Comparison of ENCODE assay signal across 10 mouse cellular contexts in genomic region chr2:32127653-32128535, GRCm38 (mm10). TPM values are rescaled to one million over a fixed set of nuclear protein-coding genes. Genes with fewer than 3 reads are reported as not detected.
DNase-seq lines count a peak whose midpoint lies in the region; ATAC-seq and TF ChIP-seq lines count a peak whose summit lies in the region.
"Had no signal": no experiment of that assay in that cellular context is flagged by ENCODE, and none has a peak within 500 bp of the region (broad histone marks: within the 10 kb centered on the region; RNA-seq: fewer than 3 reads in every experiment).

No protein-coding gene starts in this region.

- no peak for TF ChIP-seq CTCF in lung, postnatal 0 days (IDR thresholded peaks at IDR 0.05)

- WGBS in lung, postnatal 0 days: 10% methylated on average over 16 of the region's 16 CpGs
- 3% methylated on average over 16 of the region's 16 CpGs for WGBS in liver, embryonic 12.5 days (ENCODE audit: insufficient replicate concordance)

- H3K4me3 ChIP-seq in lung, postnatal 0 days (ENCODE audit: low read depth, low read length): no peak overlapping the region
- peak overlapping the region; percentile 40 for H3K4me3 ChIP-seq in liver, embryonic 12.5 days

- no peaks in the 10 kb centered on the region for H3K9me3 ChIP-seq in lung, postnatal 0 days (ENCODE audit: low read length)
- H3K9me3 ChIP-seq in liver, embryonic 12.5 days (replicated peaks): no peaks in the 10 kb centered on the region

- H3K27me3 ChIP-seq in lung, postnatal 0 days (replicated peaks; ENCODE audit: insufficient read depth, low read length): no peaks in the 10 kb centered on the region
- H3K27me3 ChIP-seq in liver, embryonic 12.5 days (replicated peaks): no peaks in the 10 kb centered on the region

- peak; percentile 64 for ATAC-seq in lung, postnatal 0 days
- peak; percentile 77 for ATAC-seq in erythroid progenitor cell, adult 5-6 weeks (replicated peaks; ENCODE audit: low FRiP score, poor library complexity, severe bottlenecking)
- peak; percentile 94 for ATAC-seq in liver, embryonic 12.5 days
- ATAC-seq in CD4-positive, CD25-positive, alpha-beta regulatory T cell, adult 4 months: no peak

- no peak for TF ChIP-seq EP300 in lung, postnatal 0 days (IDR thresholded peaks at IDR 0.05)

- H3K4me1 ChIP-seq in lung, postnatal 0 days (ENCODE audit: insufficient read depth, low read depth, low read length): peaks cover 2% of the 10 kb centered on the region; the same call in 1 of the 2 replicates
- H3K4me1 ChIP-seq in liver, embryonic 12.5 days: peaks cover 89% of the 10 kb centered on the region

- H3K27ac ChIP-seq in lung, postnatal 0 days (ENCODE audit: low read length): no peak overlapping the region
- peak overlapping the region; percentile 100 for H3K27ac ChIP-seq in liver, embryonic 12.5 days
- H3K27ac ChIP-seq: hindbrain, embryonic 14.5 days; macrophage had no signal

- H3K9ac ChIP-seq in lung, postnatal 0 days (replicated peaks; ENCODE audit: low read depth): no peak overlapping the region
- peak overlapping the region; percentile 77 for H3K9ac ChIP-seq in liver, embryonic 12.5 days
- H3K9ac ChIP-seq: hindbrain, embryonic 14.5 days had no signal

- no peak overlapping the region for H3K4me2 ChIP-seq in lung, postnatal 0 days (replicated peaks; ENCODE audit: low read depth, low read length)
- H3K4me2 ChIP-seq in liver, embryonic 12.5 days: peak overlapping the region; percentile 76
- H3K4me2 ChIP-seq: hindbrain, embryonic 14.5 days had no signal

- no peak for DNase-seq in lung, postnatal 0 days (ENCODE audit: low spot score)
- no peak for DNase-seq in lung, postnatal 14 days
- DNase-seq in thymus, postnatal 14 days: peak; percentile 49
- DNase-seq in adrenal gland, adult 2 months: no peak
- no peak for DNase-seq in left cerebral cortex, postnatal 25 days (ENCODE audit: low spot score in 2 of 2)

- no peaks in the 10 kb centered on the region for H3K36me3 ChIP-seq in lung, postnatal 0 days (ENCODE audit: insufficient read depth, low read length)
- no peaks in the 10 kb centered on the region for H3K36me3 ChIP-seq in liver, embryonic 12.5 days

- intact Hi-C loops in left cerebral cortex, postnatal 25 days (cut with DNase I): no loop called here

RNA-seq across cellular contexts. Expression of gene Prrc2b, which starts 23.0 kb away (rescaled TPM):
- 21.2 and 24.6 TPM in 2 replicates for polyA plus RNA-seq in lung, postnatal 0 days (2015; fragmentation: Nextera tagmentation; extraction: Ambion mirVana)
- total RNA-seq in erythroid progenitor cell, adult 5-6 weeks (2015; ENCODE audit: low replicate concordance): 19.1 and 26.4 TPM in 2 replicates
- 11.1 and 25.3 TPM in 2 replicates for total RNA-seq in erythroid progenitor cell, adult 5-6 weeks (2017; ENCODE audit: low replicate concordance)
- polyA plus RNA-seq in liver, embryonic 12.5 days (2016; fragmentation: Nextera tagmentation; extraction: Ambion mirVana): 20.8 and 23.6 TPM in 2 replicates
- total RNA-seq in adrenal gland, adult 2 months (2021): 100 to 1,000 TPM in 1 of 2 experiments, 10 to 100 TPM in 1; 93.5 to 104 TPM
- polyA plus RNA-seq in adrenal gland, adult 2 months (2012; rRNA removed): 70.0 and 82.7 TPM in 2 replicates
- 10 to 100 TPM; 31.7 to 32.9 TPM for polyA plus RNA-seq in CD4-positive, CD25-positive, alpha-beta regulatory T cell, adult 4 months (2017; shearing (Covaris generic))
- 100 to 1,000 TPM; 240 TPM for total RNA-seq in left cerebral cortex, postnatal 25 days (2021)

RNA-seq across cellular contexts. Expression of gene Plpp7, which starts 32.6 kb away (rescaled TPM):
- polyA plus RNA-seq in lung, postnatal 0 days (2015; fragmentation: Nextera tagmentation; extraction: Ambion mirVana): 2.4 and 2.5 TPM in 2 replicates
- not detected in 2 replicates for total RNA-seq in erythroid progenitor cell, adult 5-6 weeks (2015; ENCODE audit: low replicate concordance)
- 0.26 TPM in 1 of 2 replicates, not detected in the other for total RNA-seq in erythroid progenitor cell, adult 5-6 weeks (2017; ENCODE audit: low replicate concordance)
- 3.0 and 3.4 TPM in 2 replicates for polyA plus RNA-seq in liver, embryonic 12.5 days (2016; fragmentation: Nextera tagmentation; extraction: Ambion mirVana)
- 1 to 10 TPM; 4.0 to 4.2 TPM for total RNA-seq in adrenal gland, adult 2 months (2021)
- polyA plus RNA-seq in adrenal gland, adult 2 months (2012; rRNA removed): 35.8 and 42.0 TPM in 2 replicates
- not detected for polyA plus RNA-seq in CD4-positive, CD25-positive, alpha-beta regulatory T cell, adult 4 months (2017; shearing (Covaris generic))
- total RNA-seq in left cerebral cortex, postnatal 25 days (2021): 10 to 100 TPM; 27.6 to 28.0 TPM

RNA-seq across cellular contexts. Expression of gene Fam78a, which starts 43.2 kb away (rescaled TPM):
- polyA plus RNA-seq in lung, postnatal 0 days (2015; fragmentation: Nextera tagmentation; extraction: Ambion mirVana): 2.5 TPM in 2 replicates
- 27.7 and 41.1 TPM in 2 replicates for total RNA-seq in erythroid progenitor cell, adult 5-6 weeks (2015; ENCODE audit: low replicate concordance)
- 48.4 and 75.5 TPM in 2 replicates for total RNA-seq in erythroid progenitor cell, adult 5-6 weeks (2017; ENCODE audit: low replicate concordance)
- polyA plus RNA-seq in liver, embryonic 12.5 days (2016; fragmentation: Nextera tagmentation; extraction: Ambion mirVana): 22.4 and 22.6 TPM in 2 replicates
- total RNA-seq in adrenal gland, adult 2 months (2021): 1 to 10 TPM; 1.5 to 4.8 TPM
- polyA plus RNA-seq in adrenal gland, adult 2 months (2012; rRNA removed): 2.6 and 6.5 TPM in 2 replicates
- polyA plus RNA-seq in CD4-positive, CD25-positive, alpha-beta regulatory T cell, adult 4 months (2017; shearing (Covaris generic)): 10 to 100 TPM; 22.6 to 24.4 TPM
- total RNA-seq in left cerebral cortex, postnatal 25 days (2021): 1 to 10 TPM; 4.2 to 6.6 TPM
